Mouse (Mus musculus): ENCODE data around the gene Rasal3.

The Rasal3 gene

DNA sequence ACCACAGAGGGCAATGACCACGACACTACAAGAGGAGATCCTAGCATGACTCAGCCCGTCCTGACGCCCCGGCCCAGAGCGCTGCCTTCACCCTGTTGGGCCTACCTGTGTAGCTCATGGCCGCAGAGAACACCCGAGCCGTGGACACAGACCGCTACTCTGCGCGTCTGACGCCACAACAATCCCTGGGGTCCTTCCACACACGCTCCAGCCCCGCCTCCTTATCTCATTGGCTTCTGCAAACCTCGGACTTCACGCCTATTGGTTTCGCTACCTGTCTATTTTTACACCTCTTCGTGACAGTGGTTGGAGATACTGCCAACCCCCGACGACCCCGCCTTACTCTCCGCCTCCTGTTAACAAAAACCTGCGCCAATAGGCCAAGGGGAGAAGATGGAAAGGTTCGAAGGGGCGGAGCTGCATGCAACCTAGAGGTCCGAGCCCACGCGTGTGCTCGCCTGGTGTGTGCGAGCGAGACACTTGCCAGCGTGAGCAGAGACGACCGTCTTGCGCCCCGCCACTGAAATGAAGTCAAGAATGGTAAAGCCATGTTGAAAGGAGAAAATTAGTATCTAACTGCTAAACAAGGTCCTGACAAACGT lies 52.9 kb downstream of the Rasal3 start, which contains the start of gene Akap8l:
Gene Akap8l, minus strand, starts transcription at position 226 of the 602 bp plus-strand sequence.
- TF ChIP-seq GATA4 (IDR thresholded peaks at IDR 0.05; ENCODE audit: insufficient replicate concordance, low read length), result peak; percentile 30; the same call in 1 of the 2 replicates

DNA sequence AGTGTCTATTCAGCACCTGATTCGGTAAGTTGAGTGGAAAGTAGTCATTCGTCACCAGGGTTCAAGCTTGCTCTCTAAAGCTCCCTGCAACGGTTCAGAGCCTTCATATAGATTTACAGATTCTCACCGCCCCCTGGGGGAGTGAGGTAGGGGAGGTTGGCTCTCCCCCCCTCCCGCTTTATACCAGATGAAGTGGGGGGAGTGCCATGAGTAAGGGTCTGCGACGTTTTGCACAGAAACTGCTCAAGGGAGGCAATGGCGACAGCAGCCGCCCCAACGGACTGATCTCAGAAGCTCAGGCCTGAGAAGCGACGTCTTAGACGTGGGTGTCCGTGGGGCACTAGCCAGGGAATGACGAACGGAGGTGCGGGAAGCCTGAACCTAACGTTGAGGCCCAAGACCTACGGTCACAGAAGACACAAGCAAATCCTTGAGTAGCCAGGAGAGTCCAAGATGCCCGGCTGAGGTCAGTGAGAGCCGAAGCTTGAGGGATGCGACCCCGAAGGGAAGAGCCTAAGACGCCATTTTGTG lies 53.5 kb downstream of the Rasal3 start:
- no peak for TF ChIP-seq GATA4 (IDR thresholded peaks at IDR 0.05; ENCODE audit: insufficient replicate concordance, low read length)

GRCm38 (mm10) chr17:32349037-32349732 lies 54.2 kb downstream of the Rasal3 start:
- TF ChIP-seq GATA4 (IDR thresholded peaks at IDR 0.05; ENCODE audit: insufficient replicate concordance, low read length), result no peak

DNA sequence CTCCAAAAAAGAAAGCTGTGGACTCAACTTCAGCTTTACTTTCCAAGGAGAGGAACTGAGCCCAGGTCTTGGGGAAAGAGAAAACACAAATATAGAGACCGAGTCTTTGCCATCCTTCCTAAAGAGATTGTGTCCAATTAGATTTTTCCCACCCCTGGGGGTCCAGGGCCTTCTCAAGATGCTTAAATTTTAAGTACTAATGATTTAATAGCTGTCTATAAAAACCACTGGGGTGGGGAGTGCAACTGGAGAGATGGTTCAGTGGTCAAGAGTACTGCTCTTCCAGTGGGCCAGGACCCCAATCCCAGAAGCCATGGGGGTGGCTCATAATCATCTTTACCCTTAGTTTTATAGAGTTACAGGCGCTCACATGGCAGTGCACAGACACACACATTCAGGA lies 55.0 kb downstream of the Rasal3 start:
- no peak for TF ChIP-seq GATA4 (IDR thresholded peaks at IDR 0.05; ENCODE audit: insufficient replicate concordance, low read length)

- no peak for TF ChIP-seq GATA4 (IDR thresholded peaks at IDR 0.05; ENCODE audit: insufficient replicate concordance, low read length)
Observed at GRCm38 (mm10) chr17:32341102-32341501, 62.3 kb downstream of the Rasal3 start.
